Mouse (Mus musculus): ENCODE data around the gene Teddm2. TPM values are rescaled to one million over a fixed set of nuclear protein-coding genes. Genes with fewer than 3 reads are reported as not detected.

Gene Teddm2
- total RNA-seq, 2 experiments from 2014 or later = 0.60 to 0.77 TPM

DNA sequence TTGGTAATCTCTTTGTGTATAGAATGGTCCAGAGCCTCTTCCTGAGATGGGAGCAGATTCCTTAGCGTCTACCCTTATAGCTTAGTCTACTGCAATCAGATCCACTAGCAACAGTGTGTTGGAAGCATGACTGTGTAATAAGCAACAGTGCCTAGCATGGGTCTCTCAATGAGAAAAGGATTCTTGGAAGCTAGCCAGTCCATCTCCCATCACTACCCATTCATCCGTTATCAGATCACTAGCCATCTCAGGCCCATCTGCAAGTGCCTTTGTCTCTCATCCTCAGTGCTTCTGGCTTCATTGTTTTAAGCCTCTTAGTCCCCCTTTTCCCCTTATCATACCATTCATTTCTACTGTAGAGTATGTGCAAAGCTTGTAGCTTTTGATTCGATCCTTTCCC is 79.8 kb downstream of the Teddm2 start:
- no peak for DNase-seq

GRCm38 (mm10) chr1:153814278-153814677 is 85.8 kb downstream of the Teddm2 start:
- no peak for DNase-seq

- peak; percentile 63 to 86 for DNase-seq
Observed at GRCm38 (mm10) chr1:153807390-153807993, 92.5 kb downstream of the Teddm2 start.

GRCm38 (mm10) chr1:153803530-153803929 is 96.5 kb downstream of the Teddm2 start:
- peak; percentile 25 to 52 for DNase-seq

DNA sequence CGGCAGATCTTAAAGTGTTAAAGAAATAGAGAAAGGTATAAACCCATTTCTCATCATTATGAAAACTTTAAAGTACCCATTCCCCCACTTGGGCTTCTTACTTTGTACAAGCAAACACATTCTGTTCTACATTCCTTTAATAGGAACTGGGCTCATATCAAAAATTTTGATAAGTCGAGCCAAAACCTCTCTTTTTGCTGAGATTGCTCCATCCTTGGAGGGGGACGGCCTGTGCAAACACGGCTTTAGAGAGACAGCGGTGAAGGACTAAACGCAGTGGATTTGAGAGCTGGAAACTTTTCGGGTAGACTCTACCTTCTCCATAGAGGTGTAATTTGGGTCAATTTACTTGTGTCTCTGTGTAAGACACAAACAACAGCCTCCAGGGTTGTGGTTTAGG is 97.3 kb downstream of the Teddm2 start:
- peak; percentile 43 to 45 for DNase-seq

Small RNA genes lying within 50 kb of the gene (microRNA-seq; reads per million reads assigned to microRNA genes)
- 26.7 to 31.9 reads per million in 2 experiments for gene Mir8114

Other genes with a start within 250 kb of the Teddm2 start
- gene Rgs8, start 247.2 kb downstream of the Teddm2 start, total RNA-seq (2021) = not detected
- gene Rgs16, start 159.9 kb downstream of the Teddm2 start, total RNA-seq (2021) = 1 to 10 TPM; 1.2 to 1.5 TPM
- 1 to 10 TPM; 2.8 to 5.0 TPM for gene Rnasel, start 150.8 kb downstream of the Teddm2 start, total RNA-seq (2021)
- not detected for gene Rgsl1, start 56.1 kb downstream of the Teddm2 start, total RNA-seq (2021)
- gene Teddm1b, start 25.9 kb downstream of the Teddm2 start, total RNA-seq (2021) = not detected
- not detected for gene Teddm1a, start 8.5 kb downstream of the Teddm2 start, total RNA-seq (2021)
- 100 to 1,000 TPM; 539 to 709 TPM for gene Glul, start 284 bp downstream of the Teddm2 start, total RNA-seq (2021)